Mouse (Mus musculus): ENCODE results near the gene Sptbn1.

Gene Sptbn1

GRCm38 (mm10) chr11:30137081-30137480, 130.9 kb downstream of the Sptbn1 start:
- Histone ChIP-seq H3K27me3 (ENCODE audit: insufficient read depth, low read length) (no peaks in the 10 kb centered on the region), H3K9me3 (ENCODE audit: low read length) (no peaks in the 10 kb centered on the region), H3K36me3 (ENCODE audit: insufficient read depth, low read length) (peaks cover 100% of the 10 kb centered on the region), H3K4me1 (replicated peaks; ENCODE audit: low read depth, low read length) (no peaks in the 10 kb centered on the region), H3K4me3 (replicated peaks; ENCODE audit: low read length) (no peak overlapping the region)
- TF ChIP-seq NANOG (IDR thresholded peaks at IDR 0.05; ENCODE audit: borderline replicate concordance, low read length) (no peak), CTCF (conservative IDR thresholded peaks at IDR 0.05; ENCODE audit: low read length) (no peak), POU5F1 (IDR thresholded peaks at IDR 0.05; ENCODE audit: borderline replicate concordance, low read length) (no peak)

- TF ChIP-seq CTCF (conservative IDR thresholded peaks at IDR 0.05; ENCODE audit: low read length) (no peak), NANOG (IDR thresholded peaks at IDR 0.05; ENCODE audit: borderline replicate concordance, low read length) (no peak), POU5F1 (IDR thresholded peaks at IDR 0.05; ENCODE audit: borderline replicate concordance, low read length) (no peak)
- Histone ChIP-seq H3K4me3 (replicated peaks; ENCODE audit: low read length) (no peak overlapping the region), H3K27me3 (ENCODE audit: insufficient read depth, low read length) (no peaks in the 10 kb centered on the region), H3K4me1 (replicated peaks; ENCODE audit: low read depth, low read length) (no peaks in the 10 kb centered on the region), H3K9me3 (ENCODE audit: low read length) (no peaks in the 10 kb centered on the region), H3K36me3 (ENCODE audit: insufficient read depth, low read length) (peaks cover 100% of the 10 kb centered on the region)
Observed at GRCm38 (mm10) chr11:30134058-30134457, 133.9 kb downstream of the Sptbn1 start.

GRCm38 (mm10) chr11:30132581-30132980, 135.4 kb downstream of the Sptbn1 start:
- Histone ChIP-seq H3K27me3 (ENCODE audit: insufficient read depth, low read length) (no peaks in the 10 kb centered on the region), H3K4me3 (replicated peaks; ENCODE audit: low read length) (no peak overlapping the region), H3K36me3 (ENCODE audit: insufficient read depth, low read length) (peaks cover 100% of the 10 kb centered on the region), H3K9me3 (ENCODE audit: low read length) (no peaks in the 10 kb centered on the region), H3K4me1 (replicated peaks; ENCODE audit: low read depth, low read length) (no peaks in the 10 kb centered on the region)
- TF ChIP-seq POU5F1 (IDR thresholded peaks at IDR 0.05; ENCODE audit: borderline replicate concordance, low read length): no peak
- no peak for TF ChIP-seq CTCF (conservative IDR thresholded peaks at IDR 0.05; ENCODE audit: low read length)
- TF ChIP-seq NANOG (IDR thresholded peaks at IDR 0.05; ENCODE audit: borderline replicate concordance, low read length): no peak

- Histone ChIP-seq H3K36me3 (ENCODE audit: insufficient read depth, low read length) (peaks cover 100% of the 10 kb centered on the region), H3K4me1 (replicated peaks; ENCODE audit: low read depth, low read length) (no peaks in the 10 kb centered on the region), H3K9me3 (ENCODE audit: low read length) (no peaks in the 10 kb centered on the region), H3K4me3 (replicated peaks; ENCODE audit: low read length) (no peak overlapping the region), H3K27me3 (ENCODE audit: insufficient read depth, low read length) (no peaks in the 10 kb centered on the region)
- no peak for TF ChIP-seq CTCF (conservative IDR thresholded peaks at IDR 0.05; ENCODE audit: low read length)
- no peak for TF ChIP-seq POU5F1 (IDR thresholded peaks at IDR 0.05; ENCODE audit: borderline replicate concordance, low read length)
- TF ChIP-seq NANOG (IDR thresholded peaks at IDR 0.05; ENCODE audit: borderline replicate concordance, low read length): no peak
Observed at GRCm38 (mm10) chr11:30131640-30132039, 136.3 kb downstream of the Sptbn1 start.

GRCm38 (mm10) chr11:30129339-30129738, 138.6 kb downstream of the Sptbn1 start:
- no peak overlapping the region for H3K4me3 ChIP-seq (replicated peaks; ENCODE audit: low read length)
- H3K4me1 ChIP-seq (replicated peaks; ENCODE audit: low read depth, low read length): no peaks in the 10 kb centered on the region
- no peaks in the 10 kb centered on the region for H3K27me3 ChIP-seq (ENCODE audit: insufficient read depth, low read length)
- peaks cover 100% of the 10 kb centered on the region for H3K36me3 ChIP-seq (ENCODE audit: insufficient read depth, low read length)
- no peaks in the 10 kb centered on the region for H3K9me3 ChIP-seq (ENCODE audit: low read length)
- TF ChIP-seq CTCF (conservative IDR thresholded peaks at IDR 0.05; ENCODE audit: low read length) (no peak), POU5F1 (IDR thresholded peaks at IDR 0.05; ENCODE audit: borderline replicate concordance, low read length) (no peak), NANOG (IDR thresholded peaks at IDR 0.05; ENCODE audit: borderline replicate concordance, low read length) (no peak)

GRCm38 (mm10) chr11:30126840-30127239, 141.1 kb downstream of the Sptbn1 start:
- Histone ChIP-seq H3K4me3 (replicated peaks; ENCODE audit: low read length) (no peak overlapping the region), H3K9me3 (ENCODE audit: low read length) (no peaks in the 10 kb centered on the region), H3K27me3 (ENCODE audit: insufficient read depth, low read length) (no peaks in the 10 kb centered on the region), H3K36me3 (ENCODE audit: insufficient read depth, low read length) (peaks cover 100% of the 10 kb centered on the region), H3K4me1 (replicated peaks; ENCODE audit: low read depth, low read length) (no peaks in the 10 kb centered on the region)
- TF ChIP-seq POU5F1 (IDR thresholded peaks at IDR 0.05; ENCODE audit: borderline replicate concordance, low read length) (no peak), NANOG (IDR thresholded peaks at IDR 0.05; ENCODE audit: borderline replicate concordance, low read length) (no peak), CTCF (conservative IDR thresholded peaks at IDR 0.05; ENCODE audit: low read length) (no peak)

- TF ChIP-seq POU5F1 (IDR thresholded peaks at IDR 0.05; ENCODE audit: borderline replicate concordance, low read length) (no peak), NANOG (IDR thresholded peaks at IDR 0.05; ENCODE audit: borderline replicate concordance, low read length) (no peak), CTCF (conservative IDR thresholded peaks at IDR 0.05; ENCODE audit: low read length) (no peak)
- Histone ChIP-seq H3K4me1 (replicated peaks; ENCODE audit: low read depth, low read length) (peaks cover 12% of the 10 kb centered on the region), H3K9me3 (ENCODE audit: low read length) (no peaks in the 10 kb centered on the region), H3K4me3 (replicated peaks; ENCODE audit: low read length) (no peak overlapping the region), H3K27me3 (ENCODE audit: insufficient read depth, low read length) (no peaks in the 10 kb centered on the region), H3K36me3 (ENCODE audit: insufficient read depth, low read length) (peaks cover 98% of the 10 kb centered on the region)
Observed at GRCm38 (mm10) chr11:30118038-30118437, 149.9 kb downstream of the Sptbn1 start.

GRCm38 (mm10) chr11:30113631-30114030, 154.3 kb downstream of the Sptbn1 start:
- peaks cover 97% of the 10 kb centered on the region for H3K36me3 ChIP-seq (ENCODE audit: insufficient read depth, low read length)
- no peak overlapping the region for H3K4me3 ChIP-seq (replicated peaks; ENCODE audit: low read length)
- peaks cover 12% of the 10 kb centered on the region for H3K4me1 ChIP-seq (replicated peaks; ENCODE audit: low read depth, low read length)
- H3K9me3 ChIP-seq (ENCODE audit: low read length): no peaks in the 10 kb centered on the region
- TF ChIP-seq CTCF (conservative IDR thresholded peaks at IDR 0.05; ENCODE audit: low read length) (no peak), NANOG (IDR thresholded peaks at IDR 0.05; ENCODE audit: borderline replicate concordance, low read length) (no peak), POU5F1 (IDR thresholded peaks at IDR 0.05; ENCODE audit: borderline replicate concordance, low read length) (no peak)
- H3K27me3 ChIP-seq (ENCODE audit: insufficient read depth, low read length): no peaks in the 10 kb centered on the region

- H3K27me3 ChIP-seq (ENCODE audit: insufficient read depth, low read length): no peaks in the 10 kb centered on the region
- peaks cover 92% of the 10 kb centered on the region for H3K36me3 ChIP-seq (ENCODE audit: insufficient read depth, low read length)
- H3K4me3 ChIP-seq (replicated peaks; ENCODE audit: low read length): no peak overlapping the region
- no peaks in the 10 kb centered on the region for H3K4me1 ChIP-seq (replicated peaks; ENCODE audit: low read depth, low read length)
- H3K9me3 ChIP-seq (ENCODE audit: low read length): no peaks in the 10 kb centered on the region
- TF ChIP-seq POU5F1 (IDR thresholded peaks at IDR 0.05; ENCODE audit: borderline replicate concordance, low read length) (no peak), CTCF (conservative IDR thresholded peaks at IDR 0.05; ENCODE audit: low read length) (no peak), NANOG (IDR thresholded peaks at IDR 0.05; ENCODE audit: borderline replicate concordance, low read length) (no peak)
Observed at GRCm38 (mm10) chr11:30110634-30111033, 157.3 kb downstream of the Sptbn1 start.

Data from E14TG2a.4 (cell line).